ENCODE assay signal across 8 mouse cellular contexts in genomic region chr4:116282211-116282610, GRCm38 (mm10).
DNase-seq lines count a peak whose midpoint lies in the region; ATAC-seq lines count a peak whose summit lies in the region.
"Had no signal": no experiment of that assay in that cellular context is flagged by ENCODE, and none has a peak within 500 bp of the region (broad histone marks: within the 10 kb centered on the region; RNA-seq: fewer than 3 reads in every experiment).

No protein-coding gene starts in this region.

- DNase-seq in heart, postnatal 4 days, result peak; percentile 31
- DNase-seq in heart, adult 11 months, result no peak
- DNase-seq in right cerebral cortex, adult 18-20 months, result peak; percentile 12
- no peak for DNase-seq in right cerebral cortex, postnatal 4 days
- DNase-seq in cerebellum, adult 9-11 months, result peak; percentile 45

- no peak overlapping the region for H3K27ac ChIP-seq in forebrain, embryonic 15.5 days (replicated peaks)
- H3K27ac ChIP-seq: hindbrain, embryonic 10.5 days had no signal

- H3K4me1 ChIP-seq in forebrain, embryonic 15.5 days, result no peaks in the 10 kb centered on the region
- H3K4me1 ChIP-seq: hindbrain, embryonic 10.5 days had no signal

- no peak overlapping the region for H3K4me3 ChIP-seq in forebrain, embryonic 15.5 days
- H3K4me3 ChIP-seq: hindbrain, embryonic 10.5 days had no signal

- no peaks in the 10 kb centered on the region for H3K9me3 ChIP-seq in forebrain, embryonic 15.5 days
- H3K9me3 ChIP-seq: hindbrain, embryonic 10.5 days had no signal

- H3K4me2 ChIP-seq in forebrain, embryonic 15.5 days (replicated peaks), result no peak overlapping the region

- H3K36me3 ChIP-seq in forebrain, embryonic 15.5 days, result peaks cover 44% of the 10 kb centered on the region

- H3K9ac ChIP-seq in forebrain, embryonic 15.5 days (replicated peaks), result no peak overlapping the region

- H3K27me3 ChIP-seq in forebrain, embryonic 15.5 days, result no peaks in the 10 kb centered on the region

- WGBS in forebrain, embryonic 15.5 days, result 74% methylated on average over 2 of the region's 2 CpGs

- no peak for ATAC-seq in erythroid progenitor cell, adult 5-6 weeks (replicated peaks; ENCODE audit: low FRiP score, poor library complexity, severe bottlenecking)
- no peak for ATAC-seq in forebrain, embryonic 15.5 days (replicated peaks)

Comparison
In these comparisons a context has a peak if more than half of its experiments do, and no peak if none do; other contexts are left out.
1. DNase-seq: peak in heart, postnatal 4 days (single experiment), right cerebral cortex, adult 18-20 months (single experiment) and cerebellum, adult 9-11 months (single experiment); none in heart, adult 11 months (single experiment) and right cerebral cortex, postnatal 4 days (single experiment).